16 mouse cellular contexts compared by ENCODE assay signal in genomic region chr15:85414620-85415019, GRCm38 (mm10).
"Had no signal": no experiment of that assay in that cellular context is flagged by ENCODE, and none has a peak within 500 bp of the region (broad histone marks: within the 10 kb centered on the region; RNA-seq: fewer than 3 reads in every experiment).

No protein-coding gene starts in this region.

- H3K9ac ChIP-seq: liver, embryonic 14.5 days; lung, embryonic 14.5 days; midbrain, embryonic 13.5 days; midbrain, embryonic 15.5 days; neural tube, embryonic 13.5 days; neural tube, embryonic 15.5 days; stomach, embryonic 15.5 days had no signal

- DNase-seq: lung, adult 18-20 months; lung, embryonic 14.5 days; lung, postnatal 10 days; lung, postnatal 4 days; right cerebral cortex, postnatal 14 days; thymus, adult 2 months; thymus, postnatal 36 days had no signal

- H3K4me2 ChIP-seq: lung, embryonic 14.5 days; midbrain, embryonic 11.5 days; midbrain, embryonic 13.5 days; midbrain, embryonic 15.5 days; neural tube, embryonic 13.5 days; neural tube, embryonic 15.5 days; stomach, embryonic 15.5 days had no signal

- H3K4me1 ChIP-seq: midbrain, embryonic 15.5 days; stomach, embryonic 15.5 days had no signal

- H3K27me3 ChIP-seq: midbrain, embryonic 13.5 days; midbrain, embryonic 15.5 days; neural tube, embryonic 13.5 days; neural tube, embryonic 15.5 days; stomach, embryonic 15.5 days had no signal

- H3K4me3 ChIP-seq: midbrain, embryonic 13.5 days; midbrain, embryonic 15.5 days; myocyte; neural tube, embryonic 13.5 days; neural tube, embryonic 15.5 days; stomach, embryonic 15.5 days had no signal

- ATAC-seq: midbrain, embryonic 13.5 days; midbrain, embryonic 15.5 days had no signal

- H3K9me3 ChIP-seq: midbrain, embryonic 13.5 days; midbrain, embryonic 15.5 days; neural tube, embryonic 13.5 days; neural tube, embryonic 15.5 days; stomach, embryonic 15.5 days had no signal

- H3K36me3 ChIP-seq: midbrain, embryonic 15.5 days; stomach, embryonic 15.5 days had no signal

- H3K27ac ChIP-seq: liver, embryonic 14.5 days; midbrain, embryonic 13.5 days; midbrain, embryonic 15.5 days; neural tube, embryonic 13.5 days; neural tube, embryonic 15.5 days; stomach, embryonic 15.5 days; stomach, postnatal 0 days had no signal
